Mouse (Mus musculus): ENCODE data around the gene Sec14l5. TPM values are rescaled to one million over a fixed set of nuclear protein-coding genes. Genes with fewer than 3 reads are reported as not detected.

The Sec14l5 gene
- total RNA-seq (2023), result 0.24 TPM in 1 of 4 replicates, not detected in the others

DNA sequence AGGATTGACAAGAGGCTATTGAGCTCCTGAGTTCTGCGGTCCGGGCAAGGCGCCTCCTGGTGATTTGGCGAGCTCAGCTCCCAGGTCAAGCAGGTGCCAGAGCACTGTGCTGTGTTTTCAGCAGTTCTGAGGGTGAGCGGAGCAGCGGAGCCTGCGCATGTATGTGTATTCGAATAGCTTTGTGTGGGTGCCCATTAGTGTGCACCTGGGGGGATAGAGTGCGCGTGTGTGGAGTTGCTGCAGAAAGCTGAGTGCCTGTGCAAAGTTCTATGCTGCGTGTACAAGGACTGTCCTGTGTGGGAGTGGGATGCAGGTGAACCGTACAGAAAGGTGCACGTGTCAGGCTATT, at the start of gene Sec14l5:
Gene Sec14l5, plus strand, starts transcription at position 73 of the 349 bp plus-strand sequence.

GRCm38 (mm10) chr16:5132401-5132801, 14.5 kb upstream of the Sec14l5 start, which contains the start of gene Ppl:
Ppl (minus strand) TSS chr16:5132421.

DNA sequence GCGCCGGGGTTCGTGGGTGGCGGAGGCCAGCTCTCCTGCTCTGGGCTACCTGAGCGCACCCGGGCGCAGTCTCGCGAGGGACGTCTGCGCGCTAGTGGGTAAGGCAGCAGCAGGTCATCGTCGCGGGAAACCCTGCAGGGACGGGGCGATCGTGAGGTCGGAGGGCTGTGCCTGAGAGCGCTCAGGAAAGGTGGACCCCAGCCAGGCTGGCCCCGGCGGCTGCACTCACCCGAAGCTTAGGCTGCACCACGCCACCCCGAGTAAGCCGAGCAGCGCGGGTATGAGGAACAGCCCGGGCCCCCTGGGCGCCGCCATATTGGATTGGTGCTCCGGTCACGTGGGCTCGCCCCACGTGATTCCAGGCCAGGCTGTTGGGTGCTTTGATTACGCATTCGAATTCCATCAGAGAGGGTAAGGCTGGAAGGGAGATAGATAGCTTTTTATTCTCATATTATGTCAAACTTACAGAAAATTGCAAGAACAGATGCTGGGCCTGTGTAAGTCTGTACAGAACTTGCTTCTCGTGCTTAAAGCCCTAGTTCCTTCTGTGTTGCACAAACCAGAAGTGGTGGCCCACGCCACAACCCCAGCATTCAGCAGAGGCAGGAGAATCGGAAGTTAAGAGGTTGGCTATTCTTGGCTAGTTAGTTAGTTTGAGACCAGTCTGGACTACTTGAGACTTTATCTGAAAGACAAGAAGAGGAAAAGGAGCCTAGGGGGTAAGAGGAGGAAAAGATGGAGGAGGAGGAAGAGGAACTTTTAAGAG, 56.9 kb downstream of the Sec14l5 start, which contains the start of gene Nagpa:
Gene Nagpa, minus strand, starts transcription at position 345 of the 766 bp plus-strand sequence.

DNA sequence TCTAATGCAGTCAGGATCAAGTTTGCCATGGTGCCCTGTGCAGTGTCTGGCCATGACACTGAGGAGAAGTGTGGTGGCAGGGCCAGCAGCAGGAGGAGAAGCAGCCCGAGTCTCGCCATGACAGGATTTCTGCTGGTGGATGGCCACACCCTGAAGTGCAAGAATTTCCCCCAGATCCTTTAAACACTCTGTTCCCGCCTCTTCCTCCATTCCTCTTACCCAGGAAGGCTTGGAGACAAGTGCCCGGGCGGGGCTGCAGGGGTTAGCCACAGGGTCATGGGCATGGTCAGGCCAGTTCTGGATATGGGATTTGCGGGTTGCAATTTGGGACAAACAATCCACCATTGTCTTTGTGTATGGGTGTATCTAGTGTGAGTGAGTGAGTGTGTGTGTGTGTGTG, 75.2 kb downstream of the Sec14l5 start, which contains the start of gene AU021092:
Gene AU021092, minus strand, starts transcription at position 160 of the 400 bp plus-strand sequence.

DNA sequence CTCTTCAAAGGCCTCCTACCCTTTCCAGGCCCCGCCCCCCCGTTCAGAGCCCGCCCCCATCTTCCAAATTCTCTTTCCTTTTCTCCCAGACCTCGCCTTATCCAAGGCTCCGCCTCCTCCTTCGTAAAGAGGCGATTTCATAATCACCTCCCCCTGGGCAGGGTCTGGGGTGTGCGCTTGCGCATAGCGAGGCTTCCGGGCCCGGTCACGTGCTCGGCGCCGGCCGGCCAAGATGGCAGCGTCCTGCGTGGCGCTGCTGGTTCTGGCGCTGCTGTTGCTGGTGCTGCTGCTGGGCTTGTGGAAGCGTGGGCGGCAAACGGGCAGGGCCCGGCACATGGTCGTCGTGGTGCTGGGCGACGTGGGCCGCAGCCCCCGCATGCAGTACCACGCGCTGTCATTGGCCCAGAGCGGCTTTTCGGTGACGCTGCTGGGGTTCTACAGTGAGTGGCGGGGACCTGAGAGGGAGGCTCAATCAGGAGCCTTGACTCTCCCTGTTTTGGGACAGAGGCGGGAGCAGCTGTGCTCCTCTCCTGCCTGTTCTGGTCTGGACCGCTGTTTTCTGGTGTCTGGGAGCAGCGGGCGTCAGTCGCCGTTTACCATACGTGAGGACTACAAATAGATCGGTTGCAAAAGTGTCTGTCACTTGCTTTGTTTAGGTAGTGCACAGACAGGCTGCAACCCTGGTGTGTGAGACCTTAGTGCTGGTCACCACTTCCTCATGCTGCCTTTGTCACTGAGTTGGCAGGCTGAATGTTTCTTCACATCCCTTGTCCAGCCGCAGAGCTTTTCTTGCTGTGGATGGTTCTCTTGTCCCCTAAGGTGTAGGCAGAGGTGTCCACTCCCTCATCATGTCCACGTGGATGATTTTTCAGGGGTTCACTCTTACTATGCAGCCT, 86.8 kb downstream of the Sec14l5 start, which contains the start of gene Alg1:
Gene Alg1, plus strand, starts transcription at position 204 of the 896 bp plus-strand sequence.

Other genes with a start within 250 kb of the Sec14l5 start
- gene Nudt16l1, start 208.3 kb upstream of the Sec14l5 start, total RNA-seq (2023), result 42.4 to 49.5 TPM (median 47.0 TPM) in 4 replicates
- 67.2 to 87.4 TPM (median 79.3 TPM) in 4 replicates for gene Anks3, start 182.9 kb upstream of the Sec14l5 start, total RNA-seq (2023)
- not detected in 4 replicates for gene Sept12, start 149.3 kb upstream of the Sec14l5 start, total RNA-seq (2023)
- not detected in 4 replicates for gene Smim22, start 139.8 kb upstream of the Sec14l5 start, total RNA-seq (2023)
- 110 to 116 TPM (median 114 TPM) in 4 replicates for gene Rogdi, start 133.6 kb upstream of the Sec14l5 start, total RNA-seq (2023)
- 150 to 162 TPM (median 157 TPM) in 4 replicates for gene Glyr1, start 97.2 kb upstream of the Sec14l5 start, total RNA-seq (2023)
- 98.8 to 107 TPM (median 104 TPM) in 4 replicates for gene Ubn1, start 97.1 kb upstream of the Sec14l5 start, total RNA-seq (2023)
- gene Ppl, start 14.7 kb upstream of the Sec14l5 start, total RNA-seq (2023), result 6.2 to 8.1 TPM (median 7.2 TPM) in 4 replicates
- 24.2 to 32.2 TPM (median 26.9 TPM) in 4 replicates for gene Nagpa, start 56.9 kb downstream of the Sec14l5 start, total RNA-seq (2023)
- gene AU021092, start 75.2 kb downstream of the Sec14l5 start, total RNA-seq (2023), result not detected in 4 replicates
- 33.9 to 43.7 TPM (median 37.1 TPM) in 4 replicates for gene Alg1, start 86.5 kb downstream of the Sec14l5 start, total RNA-seq (2023)
- gene Eef2kmt, start 108.9 kb downstream of the Sec14l5 start, total RNA-seq (2023), result 16.3 to 22.8 TPM (median 17.3 TPM) in 4 replicates

Data from B cell, adult 62 days (primary cell).